ENCODE assay signal across 17 mouse cellular contexts in genomic region chr15:101068671-101069070, GRCm38 (mm10). TPM values are rescaled to one million over a fixed set of nuclear protein-coding genes. Genes with fewer than 3 reads are reported as not detected.
DNase-seq lines count a peak whose midpoint lies in the region; ATAC-seq lines count a peak whose summit lies in the region.
"Had no signal": no experiment of that assay in that cellular context is flagged by ENCODE, and none has a peak within 500 bp of the region (broad histone marks: within the 10 kb centered on the region; RNA-seq: fewer than 3 reads in every experiment).

No protein-coding gene starts in this region.

- no peak for DNase-seq in heart, embryonic 10.5 days (ENCODE audit: low spot score)
- DNase-seq in midbrain, embryonic 10.5 days (ENCODE audit: low spot score): no peak
- DNase-seq in kidney, adult 18-20 months: peak; percentile 41
- DNase-seq in gastrocnemius, adult 8-10 months (ENCODE audit: low spot score in 2 of 2): no peak
- no peak for DNase-seq in thymus, postnatal 4 days
- DNase-seq: cerebellum, adult 9-11 months had no signal

- H3K4me3 ChIP-seq in heart, embryonic 10.5 days: no peak overlapping the region
- no peak overlapping the region for H3K4me3 ChIP-seq in heart, embryonic 12.5 days
- peak overlapping the region; percentile 16; the same call in 1 of the 2 replicates for H3K4me3 ChIP-seq in midbrain, embryonic 10.5 days
- H3K4me3 ChIP-seq in midbrain, embryonic 16.5 days (ENCODE audit: low read depth, low read length): no peak overlapping the region
- H3K4me3 ChIP-seq in limb, embryonic 15.5 days: no peak overlapping the region
- H3K4me3 ChIP-seq: left cerebral cortex, adult 2 months; liver, embryonic 12.5 days had no signal

- H3K9me3 ChIP-seq in heart, embryonic 10.5 days: no peaks in the 10 kb centered on the region
- no peaks in the 10 kb centered on the region for H3K9me3 ChIP-seq in heart, embryonic 12.5 days (replicated peaks)
- H3K9me3 ChIP-seq in midbrain, embryonic 10.5 days (replicated peaks): no peaks in the 10 kb centered on the region
- H3K9me3 ChIP-seq in midbrain, embryonic 16.5 days (replicated peaks; ENCODE audit: control insufficient read depth, low read length, poor library complexity, severe bottlenecking): no peaks in the 10 kb centered on the region
- no peaks in the 10 kb centered on the region for H3K9me3 ChIP-seq in limb, embryonic 15.5 days
- H3K9me3 ChIP-seq: liver, embryonic 12.5 days had no signal

- no peak overlapping the region for H3K4me2 ChIP-seq in heart, embryonic 12.5 days
- H3K4me2 ChIP-seq in midbrain, embryonic 16.5 days (ENCODE audit: low read length): no peak overlapping the region
- no peak overlapping the region for H3K4me2 ChIP-seq in limb, embryonic 15.5 days
- H3K4me2 ChIP-seq: liver, embryonic 12.5 days had no signal

- WGBS in heart, embryonic 10.5 days: 66% methylated on average over 4 of the region's 4 CpGs
- WGBS in heart, embryonic 12.5 days: 61% methylated on average over 4 of the region's 4 CpGs
- WGBS in midbrain, embryonic 10.5 days: 56% methylated on average over 4 of the region's 4 CpGs
- 43% methylated on average over 4 of the region's 4 CpGs for WGBS in midbrain, embryonic 16.5 days
- WGBS in limb, embryonic 15.5 days: 73% methylated on average over 4 of the region's 4 CpGs

- no peaks in the 10 kb centered on the region for H3K36me3 ChIP-seq in heart, embryonic 10.5 days
- H3K36me3 ChIP-seq in heart, embryonic 12.5 days: no peaks in the 10 kb centered on the region
- H3K36me3 ChIP-seq in midbrain, embryonic 10.5 days: peaks cover 28% of the 10 kb centered on the region
- H3K36me3 ChIP-seq in midbrain, embryonic 16.5 days (ENCODE audit: control insufficient read depth, insufficient read depth, low read length): no peaks in the 10 kb centered on the region
- H3K36me3 ChIP-seq in limb, embryonic 15.5 days: no peaks in the 10 kb centered on the region
- H3K36me3 ChIP-seq: liver, embryonic 12.5 days had no signal

- H3K9ac ChIP-seq in heart, embryonic 12.5 days: no peak overlapping the region
- no peak overlapping the region for H3K9ac ChIP-seq in midbrain, embryonic 16.5 days (ENCODE audit: low read depth, low read length)
- H3K9ac ChIP-seq in limb, embryonic 15.5 days: no peak overlapping the region
- H3K9ac ChIP-seq: liver, embryonic 12.5 days had no signal

- no peaks in the 10 kb centered on the region for H3K27me3 ChIP-seq in heart, embryonic 10.5 days (ENCODE audit: insufficient read depth, poor library complexity, severe bottlenecking)
- no peaks in the 10 kb centered on the region for H3K27me3 ChIP-seq in heart, embryonic 12.5 days (replicated peaks)
- no peaks in the 10 kb centered on the region for H3K27me3 ChIP-seq in midbrain, embryonic 10.5 days (ENCODE audit: low read depth, poor library complexity, severe bottlenecking)
- no peaks in the 10 kb centered on the region for H3K27me3 ChIP-seq in midbrain, embryonic 16.5 days (ENCODE audit: control insufficient read depth, insufficient read depth, low read depth, low read length)
- H3K27me3 ChIP-seq in limb, embryonic 15.5 days: no peaks in the 10 kb centered on the region

- 0 out of 2 replicates have a peak overlapping the region, but pooled peaks have one; percentile 38 for H3K27ac ChIP-seq in heart, embryonic 10.5 days
- no peak overlapping the region for H3K27ac ChIP-seq in heart, embryonic 12.5 days (ENCODE audit: poor library complexity, severe bottlenecking)
- H3K27ac ChIP-seq in midbrain, embryonic 10.5 days (replicated peaks): peak overlapping the region; percentile 90
- no peak overlapping the region for H3K27ac ChIP-seq in midbrain, embryonic 16.5 days (ENCODE audit: low read length)
- H3K27ac ChIP-seq in limb, embryonic 15.5 days: 0 out of 2 replicates have a peak overlapping the region, but pooled peaks have one; percentile 43
- H3K27ac ChIP-seq: left cerebral cortex, adult 2 months; liver, embryonic 12.5 days had no signal

- H3K4me1 ChIP-seq in heart, embryonic 10.5 days: peaks cover 85% of the 10 kb centered on the region
- H3K4me1 ChIP-seq in heart, embryonic 12.5 days (replicated peaks): peaks cover 54% of the 10 kb centered on the region
- peaks cover 100% of the 10 kb centered on the region for H3K4me1 ChIP-seq in midbrain, embryonic 10.5 days
- peaks cover 9% of the 10 kb centered on the region; the same call in 1 of the 2 replicates for H3K4me1 ChIP-seq in midbrain, embryonic 16.5 days (ENCODE audit: control insufficient read depth, insufficient read depth, low read length)
- peaks cover 69% of the 10 kb centered on the region for H3K4me1 ChIP-seq in limb, embryonic 15.5 days

- no peak for ATAC-seq in heart, embryonic 12.5 days (ENCODE audit: insufficient number of reproducible peaks, low FRiP score)
- no peak for ATAC-seq in midbrain, embryonic 16.5 days
- ATAC-seq in limb, embryonic 15.5 days (ENCODE audit: insufficient number of reproducible peaks, low FRiP score, low TSS enrichment, low read depth): no peak
- ATAC-seq: liver, embryonic 12.5 days had no signal

RNA-seq across cellular contexts. Expression of gene Fignl2, which starts 9.7 kb away (rescaled TPM):
- 0.28 and 0.60 TPM in 2 replicates for polyA plus RNA-seq in heart, embryonic 10.5 days (2016; fragmentation: Nextera tagmentation; extraction: Ambion mirVana)
- polyA plus RNA-seq in heart, embryonic 12.5 days (2016; fragmentation: Nextera tagmentation; extraction: Ambion mirVana): 0.10 and 0.15 TPM in 2 replicates
- 0.88 and 1.7 TPM in 2 replicates for polyA plus RNA-seq in midbrain, embryonic 10.5 days (2016; fragmentation: Nextera tagmentation; extraction: Ambion mirVana)
- 0.04 TPM in 1 of 2 replicates, not detected in the other for polyA plus RNA-seq in midbrain, embryonic 16.5 days (2015; fragmentation: Nextera tagmentation; extraction: Ambion mirVana)
- 0.09 and 0.12 TPM in 2 replicates for polyA plus RNA-seq in limb, embryonic 15.5 days (2015; fragmentation: Nextera tagmentation; extraction: Ambion mirVana)
- total RNA-seq in gastrocnemius, adult 8-10 months (2022): under 1 TPM; 0.31 to 0.73 (median 0.59) TPM

RNA-seq across cellular contexts. Expression of gene Gm47841, which starts 21.5 kb away (rescaled TPM):
- polyA plus RNA-seq in heart, embryonic 10.5 days (2016; fragmentation: Nextera tagmentation; extraction: Ambion mirVana): not detected in 2 replicates
- polyA plus RNA-seq in heart, embryonic 12.5 days (2016; fragmentation: Nextera tagmentation; extraction: Ambion mirVana): not detected in 2 replicates
- polyA plus RNA-seq in midbrain, embryonic 10.5 days (2016; fragmentation: Nextera tagmentation; extraction: Ambion mirVana): not detected in 2 replicates
- not detected in 2 replicates for polyA plus RNA-seq in midbrain, embryonic 16.5 days (2015; fragmentation: Nextera tagmentation; extraction: Ambion mirVana)
- not detected in 2 replicates for polyA plus RNA-seq in limb, embryonic 15.5 days (2015; fragmentation: Nextera tagmentation; extraction: Ambion mirVana)
- not detected for total RNA-seq in gastrocnemius, adult 8-10 months (2022)
- total RNA-seq: ES-E14; left cerebral cortex, adult 2 months; megakaryocyte, adult 5-6 weeks; neutrophil, adult 5-6 weeks had no signal
- polyA plus RNA-seq: embryonic facial prominence, embryonic 11.5 days; large intestine, adult 2 months; liver, embryonic 12.5 days had no signal

RNA-seq across cellular contexts. Expression of gene Ankrd33, which starts 46.9 kb away (rescaled TPM):
- not detected in 2 replicates for polyA plus RNA-seq in heart, embryonic 10.5 days (2016; fragmentation: Nextera tagmentation; extraction: Ambion mirVana)
- polyA plus RNA-seq in heart, embryonic 12.5 days (2016; fragmentation: Nextera tagmentation; extraction: Ambion mirVana): not detected in 2 replicates
- polyA plus RNA-seq in midbrain, embryonic 10.5 days (2016; fragmentation: Nextera tagmentation; extraction: Ambion mirVana): not detected in 2 replicates
- not detected in 2 replicates for polyA plus RNA-seq in midbrain, embryonic 16.5 days (2015; fragmentation: Nextera tagmentation; extraction: Ambion mirVana)
- polyA plus RNA-seq in limb, embryonic 15.5 days (2015; fragmentation: Nextera tagmentation; extraction: Ambion mirVana): not detected in 2 replicates
- not detected for total RNA-seq in gastrocnemius, adult 8-10 months (2022)
- total RNA-seq: ES-E14; heart, adult 8-10 months; left cerebral cortex, adult 2 months; megakaryocyte, adult 5-6 weeks; neutrophil, adult 5-6 weeks had no signal
- polyA plus RNA-seq: embryonic facial prominence, embryonic 11.5 days; large intestine, adult 2 months; liver, embryonic 12.5 days had no signal

RNA-seq across cellular contexts. Expression of gene Acvrl1, which starts 59.7 kb away (rescaled TPM):
- 2.7 and 5.2 TPM in 2 replicates for polyA plus RNA-seq in heart, embryonic 10.5 days (2016; fragmentation: Nextera tagmentation; extraction: Ambion mirVana)
- polyA plus RNA-seq in heart, embryonic 12.5 days (2016; fragmentation: Nextera tagmentation; extraction: Ambion mirVana): 3.1 and 3.6 TPM in 2 replicates
- polyA plus RNA-seq in midbrain, embryonic 10.5 days (2016; fragmentation: Nextera tagmentation; extraction: Ambion mirVana): 8.9 and 10.7 TPM in 2 replicates
- 8.0 and 10.6 TPM in 2 replicates for polyA plus RNA-seq in midbrain, embryonic 16.5 days (2015; fragmentation: Nextera tagmentation; extraction: Ambion mirVana)
- 16.3 and 17.7 TPM in 2 replicates for polyA plus RNA-seq in limb, embryonic 15.5 days (2015; fragmentation: Nextera tagmentation; extraction: Ambion mirVana)
- 1 to 10 TPM; 6.6 to 9.5 (median 7.6) TPM for total RNA-seq in gastrocnemius, adult 8-10 months (2022)

Comparison
In these comparisons a context has a peak if more than half of its experiments do, and no peak if none do; other contexts are left out.
1. H3K27ac ChIP-seq: peak in heart, embryonic 10.5 days (single experiment), midbrain, embryonic 10.5 days (single experiment) and limb, embryonic 15.5 days (single experiment); none in heart, embryonic 12.5 days (single experiment) and midbrain, embryonic 16.5 days (single experiment).